Mouse (Mus musculus): Measurements from ENCODE around the gene Tll2. TPM values are rescaled to one million over a fixed set of nuclear protein-coding genes. Genes with fewer than 3 reads are reported as not detected.

Gene Tll2
- total and polyA plus RNA-seq, 2 experiments from 2014 or later: 0.33 to 1.00 TPM

GRCm38 (mm10) chr19:41164447-41165095, 42.1 kb downstream of the Tll2 start:
- Histone ChIP-seq H3K4me1 (ENCODE audit: insufficient read depth) (peaks cover 4% of the 10 kb centered on the region; the same call in 1 of the 2 replicates), H3K9ac (no peak overlapping the region), H3K27ac (ENCODE audit: low read depth, low read length) (no peak overlapping the region), H3K4me2 (ENCODE audit: low read depth) (no peak overlapping the region), H3K9me3 (ENCODE audit: low read length) (no peaks in the 10 kb centered on the region), H3K4me3 (ENCODE audit: low read depth, low read length) (no peak overlapping the region), H3K36me3 (ENCODE audit: insufficient read depth) (no peaks in the 10 kb centered on the region), H3K27me3 (ENCODE audit: insufficient read depth, low read length) (no peaks in the 10 kb centered on the region; the same call in 1 of the 2 replicates)
- ATAC-seq (peak; percentile 51; the same call in 1 of the 2 replicates), DNase-seq (peak; percentile 43)
- WGBS: 9% methylated on average over 10 of the region's 10 CpGs
- TF ChIP-seq CTCF (IDR thresholded peaks at IDR 0.05; ENCODE audit: low read depth): no peak

GRCm38 (mm10) chr19:41160388-41160787, 46.2 kb downstream of the Tll2 start:
- H3K4me2 ChIP-seq (ENCODE audit: low read depth): no peak overlapping the region
- no peak overlapping the region for H3K4me3 ChIP-seq (ENCODE audit: low read depth, low read length)
- 60% methylated on average over 14 of the region's 14 CpGs for WGBS
- no peaks in the 10 kb centered on the region for H3K36me3 ChIP-seq (ENCODE audit: insufficient read depth)
- no peaks in the 10 kb centered on the region for H3K9me3 ChIP-seq (ENCODE audit: low read length)
- peaks cover under 1% of the 10 kb centered on the region; the same call in 1 of the 2 replicates for H3K4me1 ChIP-seq (ENCODE audit: insufficient read depth)
- no peaks in the 10 kb centered on the region; the same call in 1 of the 2 replicates for H3K27me3 ChIP-seq (ENCODE audit: insufficient read depth, low read length)
- ATAC-seq: no peak
- H3K9ac ChIP-seq: no peak overlapping the region
- no peak for TF ChIP-seq CTCF (IDR thresholded peaks at IDR 0.05; ENCODE audit: low read depth)
- no peak overlapping the region for H3K27ac ChIP-seq (ENCODE audit: low read depth, low read length)
- DNase-seq: no peak

DNA sequence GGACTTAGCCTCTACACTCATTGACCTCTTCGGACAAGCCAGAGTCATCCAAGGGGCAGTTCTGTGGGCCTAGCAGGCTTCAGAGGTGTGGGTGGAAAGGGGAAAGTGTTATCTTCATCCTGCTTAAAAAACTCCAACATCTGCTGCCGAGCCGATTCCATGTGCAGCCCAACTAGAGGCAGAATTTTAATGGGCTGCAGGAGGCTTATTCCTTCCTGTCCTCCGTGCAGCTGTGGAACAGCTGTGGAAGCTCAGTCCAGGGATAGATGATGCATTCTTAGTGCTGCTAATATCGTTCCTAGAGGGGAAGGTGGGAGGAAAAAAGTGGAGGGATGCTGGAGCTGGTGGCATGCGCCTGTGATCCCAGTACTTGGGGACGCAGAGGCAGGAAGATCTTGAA, 52.0 kb downstream of the Tll2 start:
- Histone ChIP-seq H3K27me3 (ENCODE audit: insufficient read depth, low read length) (no peaks in the 10 kb centered on the region), H3K9me3 (ENCODE audit: low read length) (no peaks in the 10 kb centered on the region), H3K36me3 (ENCODE audit: insufficient read depth) (no peaks in the 10 kb centered on the region), H3K9ac (no peak overlapping the region), H3K4me1 (ENCODE audit: insufficient read depth) (0 out of 2 replicates have a peak, but pooled peaks cover 3% of the 10 kb centered on the region), H3K27ac (ENCODE audit: low read depth, low read length) (no peak overlapping the region), H3K4me3 (ENCODE audit: low read depth, low read length) (no peak overlapping the region), H3K4me2 (ENCODE audit: low read depth) (no peak overlapping the region)
- DNase-seq: no peak
- ATAC-seq: no peak
- TF ChIP-seq CTCF (IDR thresholded peaks at IDR 0.05; ENCODE audit: low read depth): no peak
- 84% methylated on average over 7 of the region's 7 CpGs for WGBS

GRCm38 (mm10) chr19:41152462-41152861, 54.2 kb downstream of the Tll2 start:
- ATAC-seq (peak; percentile 38), DNase-seq (peak; percentile 32)
- H3K27ac ChIP-seq (ENCODE audit: low read depth, low read length): no peak overlapping the region
- no peak overlapping the region for H3K4me2 ChIP-seq (ENCODE audit: low read depth)
- 71% methylated on average over 4 of the region's 4 CpGs for WGBS
- H3K36me3 ChIP-seq (ENCODE audit: insufficient read depth): no peaks in the 10 kb centered on the region
- no peaks in the 10 kb centered on the region for H3K9me3 ChIP-seq (ENCODE audit: low read length)
- H3K4me1 ChIP-seq (ENCODE audit: insufficient read depth): 0 out of 2 replicates have a peak, but pooled peaks cover 3% of the 10 kb centered on the region
- no peak overlapping the region for H3K9ac ChIP-seq
- H3K4me3 ChIP-seq (ENCODE audit: low read depth, low read length): no peak overlapping the region
- TF ChIP-seq CTCF (IDR thresholded peaks at IDR 0.05; ENCODE audit: low read depth): no peak
- no peaks in the 10 kb centered on the region for H3K27me3 ChIP-seq (ENCODE audit: insufficient read depth, low read length)

DNA sequence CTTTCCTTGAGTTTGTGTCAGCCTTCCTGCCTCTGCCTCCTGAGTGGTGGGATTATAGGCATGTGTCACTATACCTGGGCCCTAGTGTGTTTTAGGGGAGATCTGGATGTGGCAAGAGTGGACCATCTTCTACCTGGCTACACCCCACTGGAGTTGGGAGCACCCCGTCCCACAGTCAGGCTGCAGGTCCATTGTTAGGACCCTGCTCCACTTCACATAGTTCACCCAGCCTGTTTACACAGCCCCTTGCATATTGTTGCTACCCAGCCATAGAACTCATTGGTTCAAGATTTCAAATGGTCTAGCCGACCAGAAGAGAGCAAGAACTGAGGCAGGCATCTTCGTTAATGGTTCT, 54.6 kb downstream of the Tll2 start:
- 76% methylated on average over 3 of the region's 3 CpGs for WGBS
- H3K4me3 ChIP-seq (ENCODE audit: low read depth, low read length): no peak overlapping the region
- H3K27me3 ChIP-seq (ENCODE audit: insufficient read depth, low read length): no peaks in the 10 kb centered on the region
- DNase-seq (no peak), ATAC-seq (0 out of 2 replicates have a peak, but pooled peaks have one; percentile 8)
- TF ChIP-seq CTCF (IDR thresholded peaks at IDR 0.05; ENCODE audit: low read depth): no peak
- no peak overlapping the region for H3K4me2 ChIP-seq (ENCODE audit: low read depth)
- H3K4me1 ChIP-seq (ENCODE audit: insufficient read depth): 0 out of 2 replicates have a peak, but pooled peaks cover 3% of the 10 kb centered on the region
- H3K9ac ChIP-seq: no peak overlapping the region
- H3K9me3 ChIP-seq (ENCODE audit: low read length): no peaks in the 10 kb centered on the region
- no peak overlapping the region for H3K27ac ChIP-seq (ENCODE audit: low read depth, low read length)
- no peaks in the 10 kb centered on the region for H3K36me3 ChIP-seq (ENCODE audit: insufficient read depth)

- no peak for TF ChIP-seq CTCF (IDR thresholded peaks at IDR 0.05; ENCODE audit: low read depth)
- ATAC-seq (no peak), DNase-seq (peak; percentile 43)
- WGBS: 74% methylated on average over 7 of the region's 7 CpGs
- Histone ChIP-seq H3K4me2 (ENCODE audit: low read depth) (no peak overlapping the region), H3K4me1 (ENCODE audit: insufficient read depth) (0 out of 2 replicates have a peak, but pooled peaks cover 3% of the 10 kb centered on the region), H3K4me3 (ENCODE audit: low read depth, low read length) (no peak overlapping the region), H3K9me3 (ENCODE audit: low read length) (no peaks in the 10 kb centered on the region), H3K9ac (no peak overlapping the region), H3K36me3 (ENCODE audit: insufficient read depth) (no peaks in the 10 kb centered on the region), H3K27me3 (ENCODE audit: insufficient read depth, low read length) (no peaks in the 10 kb centered on the region), H3K27ac (ENCODE audit: low read depth, low read length) (no peak overlapping the region)
Observed at GRCm38 (mm10) chr19:41151321-41152015, 55.2 kb downstream of the Tll2 start.

- H3K27me3 ChIP-seq (ENCODE audit: insufficient read depth, low read length): no peaks in the 10 kb centered on the region
- H3K4me2 ChIP-seq (ENCODE audit: low read depth): no peak overlapping the region
- H3K27ac ChIP-seq (ENCODE audit: low read depth, low read length): no peak overlapping the region
- DNase-seq (no peak), ATAC-seq (no peak)
- 88% methylated on average over 8 of the region's 8 CpGs for WGBS
- H3K4me1 ChIP-seq (ENCODE audit: insufficient read depth): no peaks in the 10 kb centered on the region
- no peak for TF ChIP-seq CTCF (IDR thresholded peaks at IDR 0.05; ENCODE audit: low read depth)
- H3K9me3 ChIP-seq (ENCODE audit: low read length): no peaks in the 10 kb centered on the region
- H3K4me3 ChIP-seq (ENCODE audit: low read depth, low read length): no peak overlapping the region
- H3K9ac ChIP-seq: no peak overlapping the region
- H3K36me3 ChIP-seq (ENCODE audit: insufficient read depth): no peaks in the 10 kb centered on the region
Observed at GRCm38 (mm10) chr19:41140961-41141360, 65.7 kb downstream of the Tll2 start.
